Mouse (Mus musculus) adrenal gland, adult 2 months (tissue): ENCODE results near the gene Ing5. TPM values are rescaled to one million over a fixed set of nuclear protein-coding genes. Genes with fewer than 3 reads are reported as not detected.
"Not testable (repeated sequence)": the region's sequence is repeated elsewhere in the genome, so short reads cannot be mapped to it uniquely, and the experiment has no call there.

Experiments used
- DNase-seq: peaks from one replicate; pipeline ENCODE4 v3.0.0; 2021
- polyA plus RNA-seq: library from polyadenylated mRNA; depleted of rRNA; stranded (reverse); fragments of >200 nt; gene quantifications from 2 replicates; pipeline ENCODE4 v1.2.3, GENCODE M21; 2012; rRNA removed
- total RNA-seq, 2 experiments: library from RNA; stranded (reverse); gene quantifications; 2 replicates each; pipeline ENCODE4 v1.2.3; 2021

Ing5 gene
- total and polyA plus RNA-seq, 3 experiments, result 4.3 to 19.1 (median 14.8) TPM

- DNase-seq, result not testable (repeated sequence)
Measured at GRCm38 (mm10) chr1:93861048-93861447, 57.3 kb downstream of the Ing5 start, which contains the start of gene Gal3st2. Gene Gal3st2, plus strand, starts transcription at chr1:93861306.

Other genes with a start within 250 kb of the Ing5 start
- 100 to 1,000 TPM; 115 to 140 TPM for gene Stk25, start 145.3 kb upstream of the Ing5 start, total RNA-seq
- gene Stk25, start 145.3 kb upstream of the Ing5 start, polyA plus RNA-seq, result 65.7 and 66.4 TPM in 2 replicates
- gene Bok, start 118.3 kb upstream of the Ing5 start, total RNA-seq, result 10 to 100 TPM in 1 of 2 experiments, 1 to 10 TPM in 1; 8.9 to 16.4 TPM
- gene Bok, start 118.3 kb upstream of the Ing5 start, polyA plus RNA-seq, result 54.5 and 93.1 TPM in 2 replicates
- gene Atg4b, start 52.5 kb upstream of the Ing5 start, total RNA-seq, result 10 to 100 TPM; 73.5 to 87.9 TPM
- gene Atg4b, start 52.5 kb upstream of the Ing5 start, polyA plus RNA-seq, result 43.7 and 50.8 TPM in 2 replicates
- 10 to 100 TPM; 49.2 to 52.0 TPM for gene Thap4, start 49.1 kb upstream of the Ing5 start, total RNA-seq
- gene Thap4, start 49.1 kb upstream of the Ing5 start, polyA plus RNA-seq, result 44.0 and 45.1 TPM in 2 replicates
- 10 to 100 TPM; 50.6 to 66.3 TPM for gene Dtymk, start 2.0 kb upstream of the Ing5 start, total RNA-seq
- 43.2 and 44.5 TPM in 2 replicates for gene Dtymk, start 2.0 kb upstream of the Ing5 start, polyA plus RNA-seq
- gene D2hgdh, start 20.9 kb downstream of the Ing5 start, total RNA-seq, result 10 to 100 TPM; 45.2 to 57.5 TPM
- gene D2hgdh, start 20.9 kb downstream of the Ing5 start, polyA plus RNA-seq, result 28.8 and 29.6 TPM in 2 replicates
- not detected for gene Gal3st2, start 57.3 kb downstream of the Ing5 start, total RNA-seq
- gene Gal3st2, start 57.3 kb downstream of the Ing5 start, polyA plus RNA-seq, result 0.12 and 0.15 TPM in 2 replicates
- under 1 TPM in 1 of 2 experiments, not detected in 1; 0.14 TPM for gene Gal3st2b, start 114.3 kb downstream of the Ing5 start, total RNA-seq
- gene Gal3st2b, start 114.3 kb downstream of the Ing5 start, polyA plus RNA-seq, result 0.12 TPM in 1 of 2 replicates, not detected in the other
- gene Gal3st2c, start 186.5 kb downstream of the Ing5 start, total RNA-seq, result under 1 TPM; 0.09 to 0.17 TPM
- gene Gal3st2c, start 186.5 kb downstream of the Ing5 start, polyA plus RNA-seq, result 0.01 TPM in 1 of 2 replicates, not detected in the other
- gene Neu4, start 216.5 kb downstream of the Ing5 start, total RNA-seq, result not detected
- not detected in 2 replicates for gene Neu4, start 216.5 kb downstream of the Ing5 start, polyA plus RNA-seq
- gene Pdcd1, start 248.6 kb downstream of the Ing5 start, total RNA-seq, result under 1 TPM in 1 of 2 experiments, not detected in 1; 0.14 TPM
- gene Pdcd1, start 248.6 kb downstream of the Ing5 start, polyA plus RNA-seq, result 0.11 and 0.17 TPM in 2 replicates